Mouse (Mus musculus) erythroblast, embryonic 14.5 days (primary cell): ENCODE results near the gene Limch1.

Source experiments
- GATA1 ChIP-seq: IDR thresholded peaks from 2 replicates; pipeline ENCODE4 v1.6.1; 2012; ENCODE audit warnings: low read length, inconsistent platforms, mixed read lengths
- TAL1 ChIP-seq: IDR thresholded peaks from 3 replicates; pipeline ENCODE4 v1.6.1; 2012; ENCODE audit warnings: low read length, inconsistent platforms, mixed read lengths

GRCm38 (mm10) chr5:66934585-66934984 is 189.0 kb downstream of the Limch1 start:
- no peak for TF ChIP-seq GATA1
- TF ChIP-seq TAL1, result no peak
